Mouse (Mus musculus) MEL (cell line): Measurements from ENCODE around the gene Trip11. TPM values are rescaled to one million over a fixed set of nuclear protein-coding genes. Genes with fewer than 3 reads are reported as not detected.

Source experiments
- DNase-seq: peaks from one replicate; pipeline ENCODE4 v3.0.0; 2011; ENCODE audit warnings: low read depth, low spot score
- H3K27ac ChIP-seq: 2 replicates; pipeline ENCODE4 v1.5.1; 2012; ENCODE audit warnings: low read depth, mild to moderate bottlenecking, control low read depth, low read length, moderate library complexity; ENCODE audit not compliant: control insufficient read depth
- H3K27me3 ChIP-seq, 2 experiments: fragments of 150-350 bp in 1 of 2; sonication (generic) in 1 of 2; 2 replicates each; pipeline ENCODE4 v1.6.1; 2012; ENCODE audit warnings: low read length in 2 of 2, mild to moderate bottlenecking in 2 of 2, improper control_type of control experiment in 1 of 2, moderate library complexity in 1 of 2; ENCODE audit not compliant: insufficient read depth in 2 of 2, control insufficient read depth in 1 of 2
- H3K36me3 ChIP-seq, 2 experiments: 2 replicates each; pipeline ENCODE4 v1.6.1; 2012 to 2014; ENCODE audit warnings: low read length in 2 of 2, improper control_type of control experiment in 1 of 2, inconsistent platforms in 1 of 2, mild to moderate bottlenecking in 1 of 2; ENCODE audit not compliant: insufficient read depth in 2 of 2, control insufficient read depth in 1 of 2
- H3K4me1 ChIP-seq, 2 experiments: fragments of 150-350 bp in 1 of 2; sonication (generic) in 1 of 2; 2 replicates each; pipeline ENCODE4 v1.6.1; 2012; ENCODE audit warnings: low read length in 2 of 2, improper control_type of control experiment in 1 of 2, mild to moderate bottlenecking in 1 of 2; ENCODE audit not compliant: insufficient read depth in 2 of 2, control insufficient read depth in 1 of 2
- H3K4me3 ChIP-seq, 2 experiments: fragments of 150-350 bp in 1 of 2; sonication (generic) in 1 of 2; 2 replicates each; pipeline ENCODE4 v1.5.1; 2012; ENCODE audit warnings: low read depth in 2 of 2, low read length in 2 of 2, mild to moderate bottlenecking in 2 of 2, moderate library complexity in 2 of 2, control low read depth in 1 of 2, improper control_type of control experiment in 1 of 2; ENCODE audit not compliant: control insufficient read depth in 1 of 2, insufficient read depth in 1 of 2
- H3K79me2 ChIP-seq: 2 replicates; pipeline ENCODE4 v1.6.1; 2012; ENCODE audit warnings: mild to moderate bottlenecking, low read length, moderate library complexity; ENCODE audit not compliant: control insufficient read depth, poor library complexity, insufficient read depth
- H3K9ac ChIP-seq: 2 replicates; pipeline ENCODE4 v1.6.1; 2012; ENCODE audit warnings: low read depth, mild to moderate bottlenecking, control low read depth, low read length, moderate library complexity; ENCODE audit not compliant: control insufficient read depth, poor library complexity, severe bottlenecking
- H3K9me3 ChIP-seq: fragments of 150-350 bp; sonication (generic); replicated peaks from 2 replicates; pipeline ENCODE4 v1.6.1; 2012; ENCODE audit warnings: mild to moderate bottlenecking, low read length, improper control_type of control experiment, moderate library complexity; ENCODE audit not compliant: insufficient read depth
- CHD1 ChIP-seq: IDR thresholded peaks from 2 replicates; pipeline ENCODE4 v1.6.1; 2012; ENCODE audit warnings: low read depth, mild to moderate bottlenecking, inconsistent platforms, low read length, improper control_type of control experiment
- CHD2 ChIP-seq: IDR thresholded peaks from 2 replicates; pipeline ENCODE4 v1.6.1; 2011; ENCODE audit warnings: low read length, improper control_type of control experiment
- CTCF ChIP-seq, 3 experiments: IDR thresholded peaks in 2 of 3; conservative IDR thresholded peaks in 1 of 3; 2 replicates each; pipeline ENCODE4 v1.5.1; 2011 to 2012; ENCODE audit warnings: low read length in 3 of 3, low read depth in 2 of 3, mild to moderate bottlenecking in 2 of 3, improper control_type of control experiment in 1 of 3, inconsistent platforms in 1 of 3, mixed read lengths in 1 of 3, moderate library complexity in 1 of 3; ENCODE audit not compliant: control insufficient read depth in 1 of 3, insufficient read depth in 1 of 3, poor library complexity in 1 of 3, severe bottlenecking in 1 of 3
- E2F4 ChIP-seq: IDR thresholded peaks from 2 replicates; pipeline ENCODE4 v1.6.1; 2011; ENCODE audit warnings: low read depth, low read length, improper control_type of control experiment, borderline replicate concordance
- ELF1 ChIP-seq: IDR thresholded peaks from 2 replicates; pipeline ENCODE4 v1.6.1; 2014; ENCODE audit warnings: low read depth, mild to moderate bottlenecking, inconsistent platforms, low read length, improper control_type of control experiment, moderate library complexity
- EP300 ChIP-seq, 2 experiments: IDR thresholded peaks; 2 replicates each; pipeline ENCODE4 v1.6.1; 2011; ENCODE audit warnings: improper control_type of control experiment in 2 of 2, low read length in 2 of 2, low read depth in 1 of 2, mild to moderate bottlenecking in 1 of 2
- ETS1 ChIP-seq: IDR thresholded peaks from 2 replicates; pipeline ENCODE4 v1.6.1; 2012; ENCODE audit warnings: low read depth, mild to moderate bottlenecking, inconsistent platforms, low read length, improper control_type of control experiment, moderate library complexity
- GABPA ChIP-seq: IDR thresholded peaks from 2 replicates; pipeline ENCODE4 v1.6.1; 2012; ENCODE audit warnings: low read depth, mild to moderate bottlenecking, inconsistent platforms, low read length, improper control_type of control experiment, moderate library complexity
- GATA1 ChIP-seq: IDR thresholded peaks from 2 replicates; pipeline ENCODE4 v1.6.1; 2011; ENCODE audit warnings: low read depth, low read length, improper control_type of control experiment
- HCFC1 ChIP-seq: IDR thresholded peaks from 2 replicates; pipeline ENCODE4 v1.6.1; 2012; ENCODE audit warnings: low read depth, mild to moderate bottlenecking, inconsistent platforms, low read length, improper control_type of control experiment, moderate library complexity
- JUND ChIP-seq: IDR thresholded peaks from 2 replicates; pipeline ENCODE4 v1.6.1; 2011; ENCODE audit warnings: low read depth, mild to moderate bottlenecking, improper control_type of control experiment, low read length
- KAT2A ChIP-seq: conservative IDR thresholded peaks from 2 replicates; pipeline ENCODE4 v1.6.1; 2012; ENCODE audit warnings: low read depth, low read length, improper control_type of control experiment, inconsistent platforms
- MAX ChIP-seq: IDR thresholded peaks from 2 replicates; pipeline ENCODE4 v1.6.1; 2011; ENCODE audit warnings: low read length, improper control_type of control experiment
- MAZ ChIP-seq: IDR thresholded peaks from 2 replicates; pipeline ENCODE4 v1.6.1; 2012; ENCODE audit warnings: low read depth, mild to moderate bottlenecking, inconsistent platforms, low read length, improper control_type of control experiment
- MEF2A ChIP-seq: IDR thresholded peaks from 2 replicates; pipeline ENCODE4 v1.6.1; 2014; ENCODE audit warnings: low read depth, mild to moderate bottlenecking, inconsistent platforms, low read length, improper control_type of control experiment; ENCODE audit not compliant: poor library complexity, insufficient replicate concordance, severe bottlenecking; ENCODE audit errors: extremely low read depth
- MYC ChIP-seq: IDR thresholded peaks from 2 replicates; pipeline ENCODE4 v1.6.1; 2011; ENCODE audit warnings: low read depth, mild to moderate bottlenecking, low read length, improper control_type of control experiment, moderate library complexity
- NELFE ChIP-seq: IDR thresholded peaks from 2 replicates; pipeline ENCODE4 v1.6.1; 2011; ENCODE audit warnings: low read depth, low read length, improper control_type of control experiment
- NRF1 ChIP-seq: IDR thresholded peaks from 2 replicates; pipeline ENCODE4 v1.6.1; 2014; ENCODE audit warnings: low read depth, mild to moderate bottlenecking, inconsistent platforms, low read length, improper control_type of control experiment, moderate library complexity; ENCODE audit not compliant: poor library complexity, insufficient read depth, severe bottlenecking
- POLR2A ChIP-seq, 2 experiments: IDR thresholded peaks; 2 replicates each; pipeline ENCODE4 v1.6.1; 2011 to 2012; ENCODE audit warnings: low read length in 2 of 2, mild to moderate bottlenecking in 2 of 2, control low read depth in 1 of 2, improper control_type of control experiment in 1 of 2, low read depth in 1 of 2, moderate library complexity in 1 of 2; ENCODE audit not compliant: control insufficient read depth in 1 of 2, insufficient read depth in 1 of 2, poor library complexity in 1 of 2
- POLR2AphosphoS2 ChIP-seq: IDR thresholded peaks from 2 replicates; pipeline ENCODE4 v1.6.1; 2011; ENCODE audit warnings: low read length, improper control_type of control experiment
- POLR2AphosphoS5 ChIP-seq: IDR thresholded peaks from 2 replicates; pipeline ENCODE4 v1.6.1; 2012; ENCODE audit warnings: low read depth, borderline replicate concordance, mild to moderate bottlenecking, inconsistent platforms, low read length, moderate library complexity, mixed read lengths
- RAD21 ChIP-seq: IDR thresholded peaks from 2 replicates; pipeline ENCODE4 v1.6.1; 2011; ENCODE audit warnings: mild to moderate bottlenecking, low read depth, low read length, improper control_type of control experiment
- RCOR1 ChIP-seq: IDR thresholded peaks from 2 replicates; pipeline ENCODE4 v1.6.1; 2012; ENCODE audit warnings: low read depth, mild to moderate bottlenecking, inconsistent platforms, low read length, improper control_type of control experiment
- SIN3A ChIP-seq: IDR thresholded peaks from 2 replicates; pipeline ENCODE4 v1.6.1; 2012; ENCODE audit warnings: low read length, improper control_type of control experiment, inconsistent platforms
- SMC3 ChIP-seq: IDR thresholded peaks from 2 replicates; pipeline ENCODE4 v1.6.1; 2011; ENCODE audit warnings: low read depth, low read length, improper control_type of control experiment
- TBP ChIP-seq: IDR thresholded peaks from 2 replicates; pipeline ENCODE4 v1.8.0; 2011; ENCODE audit warnings: low read depth, low read length, improper control_type of control experiment
- TCF12 ChIP-seq: IDR thresholded peaks from 2 replicates; pipeline ENCODE4 v1.6.1; 2014; ENCODE audit warnings: low read depth, mild to moderate bottlenecking, inconsistent platforms, low read length, improper control_type of control experiment, moderate library complexity
- UBTF ChIP-seq: IDR thresholded peaks from 2 replicates; pipeline ENCODE4 v1.6.1; 2012; ENCODE audit warnings: low read depth, mild to moderate bottlenecking, inconsistent platforms, low read length, improper control_type of control experiment, moderate library complexity, borderline replicate concordance; ENCODE audit not compliant: insufficient read depth
- USF1 ChIP-seq: IDR thresholded peaks from 2 replicates; pipeline ENCODE4 v1.6.1; 2014; ENCODE audit warnings: low read depth, mild to moderate bottlenecking, inconsistent platforms, low read length, improper control_type of control experiment, moderate library complexity
- USF2 ChIP-seq, 2 experiments: IDR thresholded peaks; 2 replicates each; pipeline ENCODE4 v1.6.1; 2011 to 2012; ENCODE audit warnings: improper control_type of control experiment in 2 of 2, low read length in 2 of 2, borderline replicate concordance in 1 of 2, inconsistent platforms in 1 of 2, low read depth in 1 of 2, mild to moderate bottlenecking in 1 of 2; ENCODE audit not compliant: insufficient read depth in 1 of 2
- ZC3H11A ChIP-seq: IDR thresholded peaks from 2 replicates; pipeline ENCODE4 v1.6.1; 2012; ENCODE audit warnings: low read depth, mild to moderate bottlenecking, inconsistent platforms, low read length, improper control_type of control experiment
- ZKSCAN1 ChIP-seq: IDR thresholded peaks from 2 replicates; pipeline ENCODE4 v1.6.1; 2012; ENCODE audit warnings: low read depth, mild to moderate bottlenecking, inconsistent platforms, low read length, improper control_type of control experiment, moderate library complexity
- ZMIZ1 ChIP-seq: IDR thresholded peaks from 2 replicates; pipeline ENCODE4 v1.6.1; 2012; ENCODE audit warnings: low read depth, mild to moderate bottlenecking, inconsistent platforms, low read length, improper control_type of control experiment, moderate library complexity
- ZNF384 ChIP-seq: IDR thresholded peaks from 2 replicates; pipeline ENCODE4 v1.6.1; 2012; ENCODE audit warnings: low read depth, mild to moderate bottlenecking, inconsistent platforms, low read length, improper control_type of control experiment
- polyA plus RNA-seq, 2 experiments: library from polyadenylated mRNA; stranded (reverse) in 1 of 2; unstranded in 1 of 2; fragments of >175 nt in 1 of 2; fragments of >200 nt in 1 of 2; gene quantifications; 2 replicates each; pipeline versions ENCODE4 v1.2.1 to v1.2.4; 2012; ENCODE audit warnings: low replicate concordance in 2 of 2, low read depth in 1 of 2; ENCODE audit not compliant: insufficient read length in 2 of 2, insufficient read depth in 1 of 2, missing spikeins in 1 of 2
- total RNA-seq: library from RNA; depleted of rRNA; stranded (reverse); fragments of 300-350 nt; gene quantifications from 2 replicates; pipeline ENCODE4 v1.2.3, GENCODE M21; 2012; rRNA removed

Trip11 gene
- total RNA-seq, result 9.8 and 10.4 TPM in 2 replicates
- polyA plus RNA-seq, result 1 to 10 TPM in 1 of 2 experiments, not detected in 1; 7.6 TPM

GRCm38 (mm10) chr12:101912626-101913490 is at the start of gene Trip11:
TSS of gene Trip11 (minus strand) at chr12:101913267.
- Histone ChIP-seq H3K4me1 (peaks cover 14 to 29% of the 10 kb centered on the region in 2 experiments), H3K9me3 (no peaks in the 10 kb centered on the region), H3K36me3 (peaks cover 0 to 41% of the 10 kb centered on the region in 2 experiments; a peak in 2 of 4 replicates), H3K27me3 (no peaks in the 10 kb centered on the region), H3K4me3 (peak within 1 kb of the TSS; percentile 92 to 99), H3K9ac (peak within 1 kb of the TSS; percentile 99), H3K27ac (peak within 1 kb of the TSS; percentile 79), H3K79me2 (peaks cover 36% of the 10 kb centered on the region)
- peak; percentile 95 for DNase-seq
- TF ChIP-seq POLR2AphosphoS2 (peak; percentile 70; the same call in 1 of the 2 replicates), MAX (no peak; the same call in 1 of the 2 replicates), ZC3H11A (no peak), MYC (no peak), NRF1 (peak; percentile 48; the same call in 1 of the 2 replicates), SIN3A (peak; percentile 89; the same call in 1 of the 2 replicates), RAD21 (no peak), E2F4 (no peak), UBTF (0 out of 2 replicates have a peak, but pooled peaks have one; percentile 59), TBP (peak; percentile 90), ZNF384 (no peak), POLR2A (IDR thresholded peaks at IDR 0.05; ENCODE audit: control insufficient read depth in 1 of 2, insufficient read depth in 1 of 2, low read depth in 1 of 2, low read length in 2 of 2, poor library complexity in 1 of 2) (peak; percentile 87 to 89), RCOR1 (no peak), MEF2A (peak; percentile 34; the same call in 1 of the 2 replicates), POLR2AphosphoS5 (no peak), JUND (no peak), ETS1 (0 out of 2 replicates have a peak, but pooled peaks have one; percentile 36), KAT2A (peak; percentile 58; the same call in 1 of the 2 replicates), EP300 (IDR thresholded peaks at IDR 0.05; ENCODE audit: low read depth in 1 of 2, low read length in 2 of 2) (peak in 1 of 2 experiments; percentile 49; a peak in 2 of 4 replicates), ZKSCAN1 (no peak), HCFC1 (peak; percentile 93), SMC3 (no peak), CTCF (IDR thresholded peaks at IDR 0.05 in 2 of 3, conservative IDR thresholded peaks at IDR 0.05 in 1 of 3; ENCODE audit: control insufficient read depth in 1 of 3, insufficient read depth in 1 of 3, low read depth in 2 of 3, low read length in 3 of 3, poor library complexity in 1 of 3, severe bottlenecking in 1 of 3) (no peak), MAZ (no peak), USF2 (IDR thresholded peaks at IDR 0.05; ENCODE audit: borderline replicate concordance in 1 of 2, insufficient read depth in 1 of 2, low read depth in 1 of 2, low read length in 2 of 2) (no peak), CHD1 (no peak), ZMIZ1 (peak; percentile 87; the same call in 1 of the 2 replicates), GABPA (no peak; the same call in 1 of the 2 replicates), CHD2 (no peak), ELF1 (peak; percentile 94), TCF12 (peak; percentile 84), NELFE (peak; percentile 79), USF1 (peak; percentile 33; the same call in 1 of the 2 replicates), GATA1 (no peak)
